Mouse (Mus musculus): Measurements from ENCODE around the gene Ctse.

GRCm38 (mm10) chr1:131711518-131711917, 73.4 kb downstream of the Ctse start:
- TF ChIP-seq POLR2A (IDR thresholded peaks at IDR 0.05; ENCODE audit: extremely low read depth, insufficient read depth, low read length): no peak
- no peak for TF ChIP-seq CTCF (IDR thresholded peaks at IDR 0.05; ENCODE audit: low read depth, low read length)
